Mouse (Mus musculus) CD8-positive naive resting alpha-beta T cell, adult 57 days (primary cell): Measurements from ENCODE around the gene Cav3. TPM values are rescaled to one million over a fixed set of nuclear protein-coding genes. Genes with fewer than 3 reads are reported as not detected.

Experiments
- total RNA-seq: library from RNA; stranded (reverse); gene quantifications from one replicate; pipeline ENCODE4 v1.2.4, GENCODE M21; 2023

Cav3 gene
- total RNA-seq: not detected

DNA sequence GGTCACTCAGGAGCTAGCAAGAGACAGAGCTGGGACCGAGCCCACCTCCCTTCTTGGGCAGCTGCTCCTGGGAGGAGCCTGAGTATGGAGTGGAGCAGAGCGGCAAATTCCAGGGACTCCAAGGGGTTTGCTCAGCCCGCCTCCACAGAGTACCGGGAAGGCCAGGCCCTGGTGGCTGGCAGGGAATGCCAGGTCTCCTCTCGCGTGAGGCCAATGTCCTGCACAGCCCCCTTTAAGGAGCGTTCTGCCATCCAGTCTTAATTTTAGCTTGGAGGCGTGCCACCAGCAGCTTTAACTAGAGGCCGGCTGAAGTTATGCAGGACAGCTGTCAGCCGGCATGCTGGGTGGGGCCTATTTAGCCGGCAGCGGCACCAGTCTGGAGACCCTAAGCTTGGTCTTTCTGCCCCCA, at the start of gene Cav3:
TSS of gene Cav3 (plus strand) at position 165 of the 409 bp plus-strand sequence.

GRCm38 (mm10) chr6:112489910-112490559, 30.7 kb downstream of the Cav3 start, which contains the start of gene Oxtr:
Oxtr (minus strand) TSS chr6:112489943.

Other genes with a start within 250 kb of the Cav3 start
- 0.40 TPM for gene Lmcd1, start 185.7 kb upstream of the Cav3 start, total RNA-seq
- not detected for gene Ssu2, start 71.5 kb upstream of the Cav3 start, total RNA-seq
- gene Oxtr, start 30.4 kb downstream of the Cav3 start, total RNA-seq: not detected
- 20.8 TPM for gene Rad18, start 237.2 kb downstream of the Cav3 start, total RNA-seq